18 mouse cellular contexts compared by ENCODE assay signal in the genomic region with DNA sequence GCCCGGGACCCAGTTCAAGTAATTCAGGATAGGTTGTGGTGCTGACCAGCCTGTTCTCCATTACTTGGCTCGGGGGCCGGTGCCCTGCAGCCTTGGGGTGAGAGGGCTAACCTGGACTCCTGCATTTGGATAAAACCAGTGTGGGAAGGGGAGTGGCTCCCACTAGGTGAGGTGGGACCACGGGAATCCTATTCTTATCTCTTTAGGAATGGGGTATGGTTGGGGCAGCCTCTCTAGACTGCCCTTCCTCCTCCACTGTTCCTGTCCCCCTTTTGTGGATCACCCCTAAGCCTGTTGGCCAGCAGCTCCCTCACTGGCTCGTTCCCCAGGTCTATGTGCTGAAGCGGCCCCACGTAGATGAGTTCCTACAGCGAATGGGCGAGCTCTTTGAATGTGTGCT. TPM values are rescaled to one million over a fixed set of nuclear protein-coding genes. Genes with fewer than 3 reads are reported as not detected.
DNase-seq lines count a peak whose midpoint lies in the region; ATAC-seq lines count a peak whose summit lies in the region.
"Had no signal": no experiment of that assay in that cellular context is flagged by ENCODE, and none has a peak within 500 bp of the region (broad histone marks: within the 10 kb centered on the region; RNA-seq: fewer than 3 reads in every experiment).

No protein-coding gene starts in this region.

- H3K4me2 ChIP-seq in forebrain, embryonic 16.5 days (ENCODE audit: low read length) = no peak overlapping the region
- H3K4me2 ChIP-seq in kidney, embryonic 16.5 days (replicated peaks; ENCODE audit: low read depth, low read length) = no peak overlapping the region
- H3K4me2 ChIP-seq in liver, embryonic 11.5 days = no peak overlapping the region
- H3K4me2 ChIP-seq in hindbrain, embryonic 16.5 days (ENCODE audit: low read length) = no peak overlapping the region
- H3K4me2 ChIP-seq: midbrain, embryonic 15.5 days had no signal

- H3K9me3 ChIP-seq in forebrain, embryonic 10.5 days = no peaks in the 10 kb centered on the region
- no peaks in the 10 kb centered on the region for H3K9me3 ChIP-seq in forebrain, embryonic 16.5 days (ENCODE audit: control insufficient read depth, low read length)
- no peaks in the 10 kb centered on the region for H3K9me3 ChIP-seq in kidney, embryonic 16.5 days (ENCODE audit: low read length)
- H3K9me3 ChIP-seq in limb, embryonic 10.5 days (replicated peaks) = no peaks in the 10 kb centered on the region
- H3K9me3 ChIP-seq in liver, embryonic 11.5 days (ENCODE audit: control insufficient read depth, low read length) = no peaks in the 10 kb centered on the region
- H3K9me3 ChIP-seq in hindbrain, embryonic 16.5 days (ENCODE audit: control insufficient read depth, low read length) = no peaks in the 10 kb centered on the region
- H3K9me3 ChIP-seq: heart, embryonic 15.5 days; kidney, embryonic 15.5 days; midbrain, embryonic 15.5 days had no signal

- 92% methylated on average over 9 of the region's 9 CpGs for WGBS in forebrain, embryonic 10.5 days
- 88% methylated on average over 9 of the region's 9 CpGs for WGBS in forebrain, embryonic 16.5 days
- 90% methylated on average over 9 of the region's 9 CpGs for WGBS in kidney, embryonic 16.5 days
- 92% methylated on average over 9 of the region's 9 CpGs for WGBS in limb, embryonic 10.5 days
- 87% methylated on average over 9 of the region's 9 CpGs for WGBS in liver, embryonic 11.5 days
- WGBS in hindbrain, embryonic 16.5 days = 92% methylated on average over 9 of the region's 9 CpGs

- H3K36me3 ChIP-seq in forebrain, embryonic 10.5 days (replicated peaks) = peaks cover 23% of the 10 kb centered on the region
- no peaks in the 10 kb centered on the region for H3K36me3 ChIP-seq in forebrain, embryonic 16.5 days (ENCODE audit: control insufficient read depth, insufficient read depth)
- peaks cover 22% of the 10 kb centered on the region for H3K36me3 ChIP-seq in kidney, embryonic 16.5 days (ENCODE audit: insufficient read depth, low read length)
- H3K36me3 ChIP-seq in limb, embryonic 10.5 days = peaks cover 30% of the 10 kb centered on the region
- peaks cover 14% of the 10 kb centered on the region; the same call in 1 of the 2 replicates for H3K36me3 ChIP-seq in liver, embryonic 11.5 days (ENCODE audit: control insufficient read depth, insufficient read depth, low read length)
- H3K36me3 ChIP-seq in hindbrain, embryonic 16.5 days (ENCODE audit: control insufficient read depth, insufficient read depth, low read length) = peaks cover 7% of the 10 kb centered on the region

- peaks cover 73% of the 10 kb centered on the region for H3K4me1 ChIP-seq in forebrain, embryonic 10.5 days
- peaks cover 32% of the 10 kb centered on the region for H3K4me1 ChIP-seq in forebrain, embryonic 16.5 days (replicated peaks; ENCODE audit: control insufficient read depth, insufficient read depth, low read length)
- H3K4me1 ChIP-seq in kidney, embryonic 16.5 days (ENCODE audit: insufficient read depth, low read length) = peaks cover 40% of the 10 kb centered on the region
- peaks cover 57% of the 10 kb centered on the region for H3K4me1 ChIP-seq in limb, embryonic 10.5 days
- peaks cover 37% of the 10 kb centered on the region for H3K4me1 ChIP-seq in liver, embryonic 11.5 days (replicated peaks; ENCODE audit: control insufficient read depth, insufficient read depth, low read length)
- peaks cover 20% of the 10 kb centered on the region for H3K4me1 ChIP-seq in hindbrain, embryonic 16.5 days (ENCODE audit: control insufficient read depth, insufficient read depth, low read depth, low read length)

- no peak for DNase-seq in forebrain, embryonic 10.5 days (ENCODE audit: extremely low spot score, low spot score)
- DNase-seq in kidney, adult 9 months = no peak
- DNase-seq in limb, embryonic 10.5 days (ENCODE audit: low spot score) = no peak
- no peak for DNase-seq in liver, embryonic 11.5 days (ENCODE audit: low spot score)
- DNase-seq: adrenal gland, adult 8-10 months; heart, adult 18-20 months; lung, postnatal 10 days; thymus, adult 2 months had no signal

- no peak overlapping the region for H3K27ac ChIP-seq in forebrain, embryonic 10.5 days
- no peak overlapping the region for H3K27ac ChIP-seq in forebrain, embryonic 16.5 days (ENCODE audit: low read length)
- H3K27ac ChIP-seq in kidney, embryonic 16.5 days (ENCODE audit: low read length) = 0 out of 2 replicates have a peak overlapping the region, but pooled peaks have one; percentile 10
- peak overlapping the region; percentile 37; the same call in 1 of the 2 replicates for H3K27ac ChIP-seq in limb, embryonic 10.5 days
- peak overlapping the region; percentile 38 for H3K27ac ChIP-seq in liver, embryonic 11.5 days (ENCODE audit: low read depth, low read length)
- no peak overlapping the region for H3K27ac ChIP-seq in hindbrain, embryonic 16.5 days (ENCODE audit: low read depth, low read length)
- H3K27ac ChIP-seq: layer of hippocampus, adult 2 months; midbrain, embryonic 15.5 days had no signal

- no peak for ATAC-seq in forebrain, embryonic 16.5 days
- no peak for ATAC-seq in kidney, embryonic 16.5 days (ENCODE audit: low FRiP score, low TSS enrichment)
- ATAC-seq in liver, embryonic 11.5 days (replicated peaks; ENCODE audit: low FRiP score) = no peak
- ATAC-seq in inflammation-experienced regulatory T-cells, adult 6 months = no peak
- ATAC-seq in hindbrain, embryonic 16.5 days = no peak
- ATAC-seq: midbrain, embryonic 15.5 days had no signal

- 0 out of 2 replicates have a peak overlapping the region, but pooled peaks have one; percentile 92 for H3K4me3 ChIP-seq in forebrain, embryonic 10.5 days
- H3K4me3 ChIP-seq in forebrain, embryonic 16.5 days (replicated peaks; ENCODE audit: low read length) = no peak overlapping the region
- H3K4me3 ChIP-seq in kidney, embryonic 16.5 days (ENCODE audit: low read length) = no peak overlapping the region
- H3K4me3 ChIP-seq in limb, embryonic 10.5 days = no peak overlapping the region
- H3K4me3 ChIP-seq in liver, embryonic 11.5 days (ENCODE audit: low read depth, low read length) = no peak overlapping the region
- H3K4me3 ChIP-seq in hindbrain, embryonic 16.5 days (ENCODE audit: low read length) = no peak overlapping the region
- H3K4me3 ChIP-seq: layer of hippocampus, adult 2 months; midbrain, embryonic 15.5 days; myocyte had no signal

- H3K27me3 ChIP-seq in forebrain, embryonic 10.5 days (ENCODE audit: poor library complexity, severe bottlenecking) = peaks cover 16% of the 10 kb centered on the region
- no peaks in the 10 kb centered on the region; the same call in none of the 2 replicates for H3K27me3 ChIP-seq in forebrain, embryonic 16.5 days (replicated peaks; ENCODE audit: control insufficient read depth, insufficient read depth, low read length)
- H3K27me3 ChIP-seq in kidney, embryonic 16.5 days (ENCODE audit: insufficient read depth, low read length) = no peaks in the 10 kb centered on the region
- no peaks in the 10 kb centered on the region for H3K27me3 ChIP-seq in limb, embryonic 10.5 days (ENCODE audit: low read depth, poor library complexity, severe bottlenecking)
- H3K27me3 ChIP-seq in liver, embryonic 11.5 days (replicated peaks; ENCODE audit: control insufficient read depth, insufficient read depth, low read length) = no peaks in the 10 kb centered on the region
- peaks cover 3% of the 10 kb centered on the region; the same call in 1 of the 2 replicates for H3K27me3 ChIP-seq in hindbrain, embryonic 16.5 days (replicated peaks; ENCODE audit: control insufficient read depth, insufficient read depth, low read length)
- H3K27me3 ChIP-seq: heart, embryonic 15.5 days; kidney, embryonic 15.5 days had no signal

- no peak overlapping the region for H3K9ac ChIP-seq in forebrain, embryonic 16.5 days (replicated peaks; ENCODE audit: low read depth, low read length)
- no peak overlapping the region; the same call in none of the 2 replicates for H3K9ac ChIP-seq in kidney, embryonic 16.5 days (replicated peaks; ENCODE audit: low read length)
- H3K9ac ChIP-seq in liver, embryonic 11.5 days (ENCODE audit: low read depth, low read length) = no peak overlapping the region
- no peak overlapping the region for H3K9ac ChIP-seq in hindbrain, embryonic 16.5 days (ENCODE audit: low read depth, low read length)
- H3K9ac ChIP-seq: kidney, embryonic 15.5 days; midbrain, embryonic 15.5 days had no signal

RNA-seq across cellular contexts. Expression of a gene that starts 3.0 kb away (rescaled TPM):
- 38.0 and 38.2 TPM in 2 replicates for polyA plus RNA-seq in forebrain, embryonic 10.5 days (2016; fragmentation: Nextera tagmentation; extraction: Ambion mirVana)
- 18.6 and 20.0 TPM in 2 replicates for polyA plus RNA-seq in forebrain, embryonic 16.5 days (2015; fragmentation: Nextera tagmentation; extraction: Ambion mirVana)
- polyA plus RNA-seq in kidney, embryonic 16.5 days (2015; fragmentation: Nextera tagmentation; extraction: Ambion mirVana) = 91.1 and 94.0 TPM in 2 replicates
- 50.5 and 61.4 TPM in 2 replicates for polyA plus RNA-seq in limb, embryonic 10.5 days (2016; fragmentation: Nextera tagmentation; extraction: Ambion mirVana)
- polyA plus RNA-seq in liver, embryonic 11.5 days (2014; fragmentation: Nextera tagmentation; extraction: Ambion mirVana) = 65.2 and 71.1 TPM in 2 replicates
- 10 to 100 TPM; 28.8 to 39.0 (median 36.1) TPM for polyA plus RNA-seq in inflammation-experienced regulatory T-cells, adult 6 months (2017; shearing (Covaris generic))
- 19.0 and 20.0 TPM in 2 replicates for polyA plus RNA-seq in hindbrain, embryonic 16.5 days (2015; fragmentation: Nextera tagmentation; extraction: Ambion mirVana)

RNA-seq across cellular contexts. Expression of a gene that starts 14.9 kb away (rescaled TPM):
- 0.12 and 0.17 TPM in 2 replicates for polyA plus RNA-seq in forebrain, embryonic 10.5 days (2016; fragmentation: Nextera tagmentation; extraction: Ambion mirVana)
- 0.27 and 0.42 TPM in 2 replicates for polyA plus RNA-seq in forebrain, embryonic 16.5 days (2015; fragmentation: Nextera tagmentation; extraction: Ambion mirVana)
- polyA plus RNA-seq in kidney, embryonic 16.5 days (2015; fragmentation: Nextera tagmentation; extraction: Ambion mirVana) = 17.5 and 18.0 TPM in 2 replicates
- 0.23 and 0.31 TPM in 2 replicates for polyA plus RNA-seq in limb, embryonic 10.5 days (2016; fragmentation: Nextera tagmentation; extraction: Ambion mirVana)
- polyA plus RNA-seq in liver, embryonic 11.5 days (2014; fragmentation: Nextera tagmentation; extraction: Ambion mirVana) = 0.88 and 0.94 TPM in 2 replicates
- polyA plus RNA-seq in inflammation-experienced regulatory T-cells, adult 6 months (2017; shearing (Covaris generic)) = under 1 TPM in 2 of 3 experiments, not detected in 1; 0.26 to 0.41 TPM
- polyA plus RNA-seq in hindbrain, embryonic 16.5 days (2015; fragmentation: Nextera tagmentation; extraction: Ambion mirVana) = 0.19 and 0.22 TPM in 2 replicates
- polyA plus RNA-seq: spleen, adult 2 months had no signal

RNA-seq across cellular contexts. Expression of a gene that starts 19.3 kb away (rescaled TPM):
- 2.7 and 2.9 TPM in 2 replicates for polyA plus RNA-seq in forebrain, embryonic 10.5 days (2016; fragmentation: Nextera tagmentation; extraction: Ambion mirVana)
- 1.2 and 1.5 TPM in 2 replicates for polyA plus RNA-seq in forebrain, embryonic 16.5 days (2015; fragmentation: Nextera tagmentation; extraction: Ambion mirVana)
- polyA plus RNA-seq in kidney, embryonic 16.5 days (2015; fragmentation: Nextera tagmentation; extraction: Ambion mirVana) = 4.5 and 5.4 TPM in 2 replicates
- polyA plus RNA-seq in limb, embryonic 10.5 days (2016; fragmentation: Nextera tagmentation; extraction: Ambion mirVana) = 0.69 and 1.2 TPM in 2 replicates
- polyA plus RNA-seq in liver, embryonic 11.5 days (2014; fragmentation: Nextera tagmentation; extraction: Ambion mirVana) = 10.0 and 10.4 TPM in 2 replicates
- polyA plus RNA-seq in inflammation-experienced regulatory T-cells, adult 6 months (2017; shearing (Covaris generic)) = 1 to 10 TPM in 2 of 3 experiments, under 1 TPM in 1; 0.97 to 1.7 (median 1.3) TPM
- polyA plus RNA-seq in hindbrain, embryonic 16.5 days (2015; fragmentation: Nextera tagmentation; extraction: Ambion mirVana) = 2.6 and 3.3 TPM in 2 replicates

RNA-seq across cellular contexts. Expression of a gene that starts 32.4 kb away (rescaled TPM):
- polyA plus RNA-seq in forebrain, embryonic 10.5 days (2016; fragmentation: Nextera tagmentation; extraction: Ambion mirVana) = 0.12 and 0.34 TPM in 2 replicates
- 1.0 and 1.2 TPM in 2 replicates for polyA plus RNA-seq in forebrain, embryonic 16.5 days (2015; fragmentation: Nextera tagmentation; extraction: Ambion mirVana)
- polyA plus RNA-seq in kidney, embryonic 16.5 days (2015; fragmentation: Nextera tagmentation; extraction: Ambion mirVana) = 0.50 and 0.53 TPM in 2 replicates
- polyA plus RNA-seq in limb, embryonic 10.5 days (2016; fragmentation: Nextera tagmentation; extraction: Ambion mirVana) = 0.29 and 0.38 TPM in 2 replicates
- polyA plus RNA-seq in liver, embryonic 11.5 days (2014; fragmentation: Nextera tagmentation; extraction: Ambion mirVana) = 0.21 TPM in 1 of 2 replicates, not detected in the other
- not detected for polyA plus RNA-seq in inflammation-experienced regulatory T-cells, adult 6 months (2017; shearing (Covaris generic))
- polyA plus RNA-seq in hindbrain, embryonic 16.5 days (2015; fragmentation: Nextera tagmentation; extraction: Ambion mirVana) = 2.2 and 2.8 TPM in 2 replicates

Comparison
In these comparisons a context has a peak if more than half of its experiments do, and no peak if none do; other contexts are left out.
1. H3K27ac ChIP-seq: peak in kidney, embryonic 16.5 days (single experiment), limb, embryonic 10.5 days (single experiment) and liver, embryonic 11.5 days (single experiment); none in forebrain, embryonic 10.5 days (single experiment), forebrain, embryonic 16.5 days (single experiment) and hindbrain, embryonic 16.5 days (single experiment).